Mouse (Mus musculus): ENCODE measurements around the gene Cracr2b. TPM values are rescaled to one million over a fixed set of nuclear protein-coding genes. Genes with fewer than 3 reads are reported as not detected.

Gene Cracr2b
- polyA plus RNA-seq, 1 experiment: 14.9 TPM

DNA sequence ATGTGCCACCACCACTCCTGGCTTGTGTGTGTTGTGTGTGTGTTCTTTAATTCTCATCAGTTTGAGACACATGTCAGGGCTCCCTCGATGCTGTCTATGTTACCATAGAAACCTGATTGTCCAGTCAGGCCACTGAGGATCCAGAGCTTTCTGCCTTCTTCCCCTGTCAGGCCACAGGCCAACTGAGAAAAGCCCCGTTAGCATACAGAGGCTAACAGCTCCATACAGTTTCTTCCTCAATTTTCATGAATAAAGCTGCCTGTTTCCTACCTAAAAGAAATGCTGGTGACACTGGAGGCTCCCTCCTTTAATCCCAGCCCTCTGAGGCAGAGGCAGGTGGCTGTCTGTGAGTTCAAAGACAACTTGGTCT is 24.4 kb upstream of the Cracr2b start:
- Histone ChIP-seq H3K4me1 (replicated peaks; ENCODE audit: control insufficient read depth, insufficient read depth, low read length) (peaks cover 32% of the 10 kb centered on the region), H3K4me3 (ENCODE audit: control insufficient read depth, insufficient read depth, low read length) (no peak overlapping the region), H3K36me3 (ENCODE audit: control insufficient read depth, insufficient read depth, low read length) (no peaks in the 10 kb centered on the region), H3K27me3 (ENCODE audit: control insufficient read depth, insufficient read depth, low read length) (no peaks in the 10 kb centered on the region), H3K27ac (ENCODE audit: control insufficient read depth, insufficient read depth, low read length) (no peak overlapping the region)
- no peak for TF ChIP-seq POLR2A (IDR thresholded peaks at IDR 0.05; ENCODE audit: control insufficient read depth, extremely low read depth, insufficient read depth, low read length, poor library complexity)
- no peak for TF ChIP-seq CTCF (IDR thresholded peaks at IDR 0.05; ENCODE audit: borderline replicate concordance, control insufficient read depth, extremely low read depth, insufficient read depth, low read length, poor library complexity)
- WGBS: 46% methylated on average over 2 of the region's 2 CpGs
- no peak for DNase-seq

DNA sequence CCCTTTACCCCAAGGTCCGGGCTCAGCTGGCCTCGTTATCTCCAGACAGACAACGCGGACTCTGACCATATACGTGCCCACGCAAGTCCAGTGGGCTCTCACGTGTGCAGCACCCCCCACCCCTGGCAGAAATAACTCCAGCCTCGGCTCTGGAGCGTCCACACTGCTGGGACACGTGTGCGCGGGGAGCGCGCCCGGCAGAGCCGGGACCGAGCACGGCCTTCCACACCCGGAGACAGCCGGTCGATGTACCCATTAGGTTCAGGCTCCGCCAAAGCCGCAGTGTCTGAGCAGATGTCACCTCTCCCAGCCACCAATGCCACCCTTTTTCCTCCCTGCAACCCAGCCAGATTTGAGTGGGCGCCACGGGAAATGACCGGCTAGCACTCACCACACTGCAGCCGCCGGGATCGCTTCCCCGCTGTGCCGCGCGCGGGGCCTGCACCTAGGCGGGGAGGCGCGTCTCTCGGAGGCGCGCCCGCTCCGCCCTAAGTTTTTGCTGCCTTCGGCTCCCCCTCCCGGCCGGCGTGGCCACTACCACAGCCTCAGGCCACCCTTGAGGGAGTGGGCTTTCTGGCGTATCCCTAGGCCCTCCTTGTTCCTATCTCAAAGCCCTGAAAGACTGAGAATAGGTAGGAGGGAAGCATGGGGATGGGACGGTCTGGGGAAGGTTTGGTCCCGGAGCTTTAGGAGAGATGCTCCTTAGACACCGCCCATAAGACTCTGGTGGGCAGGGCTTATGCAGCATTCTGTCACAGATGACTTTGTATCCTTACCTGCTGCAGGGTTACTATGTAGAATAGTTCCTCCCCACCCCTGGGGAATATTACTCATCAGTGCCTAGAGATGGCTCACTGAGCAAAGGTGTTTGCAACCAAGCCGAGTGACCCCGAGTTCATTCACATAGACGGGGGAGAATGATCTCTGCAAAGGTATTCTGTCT is 23.4 kb upstream of the Cracr2b start, which contains the start of gene Slc25a22:
Gene Slc25a22 (minus strand): TSS at position 715 of the 943 bp plus-strand sequence.
- TF ChIP-seq CTCF (IDR thresholded peaks at IDR 0.05; ENCODE audit: borderline replicate concordance, control insufficient read depth, extremely low read depth, insufficient read depth, low read length, poor library complexity) (peak; percentile 86), POLR2A (IDR thresholded peaks at IDR 0.05; ENCODE audit: control insufficient read depth, extremely low read depth, insufficient read depth, low read length, poor library complexity) (peak; percentile 56; the same call in 1 of the 2 replicates)
- H3K4me1 ChIP-seq (replicated peaks; ENCODE audit: control insufficient read depth, insufficient read depth, low read length): peaks cover 36% of the 10 kb centered on the region
- H3K4me3 ChIP-seq (ENCODE audit: control insufficient read depth, insufficient read depth, low read length): peak within 1 kb of the TSS; percentile 83
- H3K27me3 ChIP-seq (ENCODE audit: control insufficient read depth, insufficient read depth, low read length): no peaks in the 10 kb centered on the region
- WGBS: 8% methylated on average over 53 of the region's 53 CpGs
- peak; percentile 89 for DNase-seq
- no peaks in the 10 kb centered on the region for H3K36me3 ChIP-seq (ENCODE audit: control insufficient read depth, insufficient read depth, low read length)
- no peak within 1 kb of the TSS for H3K27ac ChIP-seq (ENCODE audit: control insufficient read depth, insufficient read depth, low read length)

DNA sequence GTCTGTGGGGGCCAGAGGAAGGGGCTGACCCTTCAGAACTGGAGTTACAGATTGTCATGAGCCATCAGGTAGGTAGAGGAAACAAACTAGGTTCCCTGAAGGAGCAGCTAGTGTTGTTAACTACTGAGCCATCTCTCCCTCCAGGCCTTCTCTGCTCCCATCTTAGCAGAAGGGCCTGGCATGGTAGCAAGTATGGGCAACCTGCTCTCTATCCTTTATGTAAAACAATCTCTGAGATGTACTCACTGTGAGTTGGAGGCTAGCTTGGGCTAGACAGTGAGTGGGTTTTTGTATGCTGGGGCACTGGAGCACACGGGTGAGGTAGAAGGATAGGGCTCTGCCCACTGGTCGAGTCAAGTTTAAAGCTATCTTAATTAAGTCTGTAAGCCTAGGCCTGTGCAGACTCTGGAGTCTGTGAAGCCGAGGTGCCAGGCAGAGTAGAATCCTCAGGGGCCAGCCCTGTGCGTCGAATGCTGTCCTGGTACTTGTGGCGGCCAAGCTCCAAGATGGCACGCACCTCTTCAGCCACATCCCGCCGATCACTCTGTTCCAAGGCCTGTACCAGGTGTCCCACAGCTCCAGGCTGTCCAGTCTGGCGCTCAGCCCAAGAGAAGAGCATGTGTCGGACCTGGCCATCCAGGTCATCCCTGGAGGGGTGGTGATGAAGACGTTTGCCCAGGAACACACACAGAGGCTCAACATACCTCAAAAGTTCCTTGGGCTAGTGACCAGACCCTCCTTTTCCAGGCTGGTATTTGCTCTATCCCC is 22.5 kb upstream of the Cracr2b start:
- Histone ChIP-seq H3K36me3 (ENCODE audit: control insufficient read depth, insufficient read depth, low read length) (no peaks in the 10 kb centered on the region), H3K4me3 (ENCODE audit: control insufficient read depth, insufficient read depth, low read length) (no peak overlapping the region), H3K27ac (ENCODE audit: control insufficient read depth, insufficient read depth, low read length) (no peak overlapping the region), H3K4me1 (replicated peaks; ENCODE audit: control insufficient read depth, insufficient read depth, low read length) (peaks cover 46% of the 10 kb centered on the region), H3K27me3 (ENCODE audit: control insufficient read depth, insufficient read depth, low read length) (no peaks in the 10 kb centered on the region)
- DNase-seq: no peak
- no peak for TF ChIP-seq POLR2A (IDR thresholded peaks at IDR 0.05; ENCODE audit: control insufficient read depth, extremely low read depth, insufficient read depth, low read length, poor library complexity)
- no peak for TF ChIP-seq CTCF (IDR thresholded peaks at IDR 0.05; ENCODE audit: borderline replicate concordance, control insufficient read depth, extremely low read depth, insufficient read depth, low read length, poor library complexity)
- WGBS: 98% methylated on average over 12 of the region's 12 CpGs

DNA sequence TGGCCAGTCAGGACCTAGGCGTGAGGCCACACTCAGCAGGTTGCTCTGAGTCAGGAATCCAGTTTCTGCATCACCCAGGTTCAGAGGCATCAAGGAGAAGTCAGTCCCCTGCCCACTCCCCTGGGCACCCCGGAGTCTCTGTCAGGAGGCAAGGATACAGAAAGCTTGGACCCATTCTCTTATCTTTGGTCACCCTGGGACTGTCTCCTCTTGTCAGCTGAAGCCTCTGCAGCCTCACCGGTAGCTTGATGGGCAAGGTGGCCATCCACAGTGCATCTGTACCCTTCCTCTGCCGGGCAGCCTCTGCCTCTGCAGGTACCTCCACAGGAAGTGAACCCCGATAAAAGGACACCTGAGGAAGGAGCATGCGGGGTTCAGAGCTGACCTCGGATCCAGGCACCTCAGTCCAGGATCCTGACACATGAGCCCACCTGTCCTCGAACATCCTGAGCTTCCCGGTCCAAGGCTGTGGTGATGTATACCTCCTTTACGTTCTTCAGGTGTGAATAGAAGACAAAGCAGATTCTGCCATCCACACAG is 21.7 kb upstream of the Cracr2b start:
- no peak for DNase-seq
- TF ChIP-seq POLR2A (IDR thresholded peaks at IDR 0.05; ENCODE audit: control insufficient read depth, extremely low read depth, insufficient read depth, low read length, poor library complexity) (no peak), CTCF (IDR thresholded peaks at IDR 0.05; ENCODE audit: borderline replicate concordance, control insufficient read depth, extremely low read depth, insufficient read depth, low read length, poor library complexity) (no peak)
- WGBS: 98% methylated on average over 10 of the region's 10 CpGs
- Histone ChIP-seq H3K27ac (ENCODE audit: control insufficient read depth, insufficient read depth, low read length) (no peak overlapping the region), H3K36me3 (ENCODE audit: control insufficient read depth, insufficient read depth, low read length) (no peaks in the 10 kb centered on the region), H3K4me1 (replicated peaks; ENCODE audit: control insufficient read depth, insufficient read depth, low read length) (peaks cover 44% of the 10 kb centered on the region), H3K27me3 (ENCODE audit: control insufficient read depth, insufficient read depth, low read length) (no peaks in the 10 kb centered on the region), H3K4me3 (ENCODE audit: control insufficient read depth, insufficient read depth, low read length) (no peak overlapping the region)

DNA sequence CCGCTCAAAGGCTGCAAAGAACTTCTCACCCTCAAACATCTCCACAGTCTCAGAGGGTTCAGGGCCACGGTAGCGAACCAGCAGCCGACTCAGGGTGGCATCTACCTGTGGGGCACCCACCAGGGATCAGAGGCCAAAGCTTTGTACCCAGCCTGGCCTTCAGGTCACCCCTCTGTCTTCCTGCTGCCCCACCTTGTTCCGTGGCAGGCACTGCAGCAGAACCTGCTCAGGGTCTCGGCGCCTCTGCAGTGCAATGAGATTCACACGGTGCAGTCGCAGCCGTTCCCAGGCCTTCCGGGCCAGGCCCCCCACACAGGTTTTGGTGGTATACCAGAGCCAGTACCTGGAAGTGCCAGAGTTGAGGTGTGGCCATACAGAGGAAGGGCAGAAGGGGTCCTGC is 21.1 kb upstream of the Cracr2b start:
- WGBS: 98% methylated on average over 11 of the region's 11 CpGs
- no peak for TF ChIP-seq CTCF (IDR thresholded peaks at IDR 0.05; ENCODE audit: borderline replicate concordance, control insufficient read depth, extremely low read depth, insufficient read depth, low read length, poor library complexity)
- TF ChIP-seq POLR2A (IDR thresholded peaks at IDR 0.05; ENCODE audit: control insufficient read depth, extremely low read depth, insufficient read depth, low read length, poor library complexity): no peak
- Histone ChIP-seq H3K4me1 (replicated peaks; ENCODE audit: control insufficient read depth, insufficient read depth, low read length) (peaks cover 38% of the 10 kb centered on the region), H3K27me3 (ENCODE audit: control insufficient read depth, insufficient read depth, low read length) (no peaks in the 10 kb centered on the region), H3K36me3 (ENCODE audit: control insufficient read depth, insufficient read depth, low read length) (no peaks in the 10 kb centered on the region), H3K27ac (ENCODE audit: control insufficient read depth, insufficient read depth, low read length) (no peak overlapping the region), H3K4me3 (ENCODE audit: control insufficient read depth, insufficient read depth, low read length) (no peak overlapping the region)
- no peak for DNase-seq

DNA sequence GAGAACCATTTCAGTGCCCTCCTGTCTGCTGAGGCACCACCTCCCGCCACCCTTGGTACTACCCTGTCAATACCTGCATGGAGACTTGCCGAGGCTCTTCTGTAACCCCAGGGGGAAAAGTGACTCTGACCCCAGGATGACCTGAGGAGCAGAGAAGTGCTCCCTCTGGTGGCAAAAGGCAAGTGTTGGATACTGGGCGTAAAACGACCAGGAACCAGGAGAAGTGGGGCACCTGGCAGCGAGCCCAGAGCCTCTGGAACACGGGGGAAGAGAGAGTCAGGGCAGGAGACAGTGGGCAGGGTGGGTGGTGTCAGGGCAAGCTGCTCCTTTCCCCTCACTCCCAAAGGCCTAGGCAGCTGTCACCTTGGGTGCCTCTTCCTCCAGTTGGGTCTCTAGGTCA is 20.3 kb upstream of the Cracr2b start:
- no peak for TF ChIP-seq CTCF (IDR thresholded peaks at IDR 0.05; ENCODE audit: borderline replicate concordance, control insufficient read depth, extremely low read depth, insufficient read depth, low read length, poor library complexity)
- Histone ChIP-seq H3K27me3 (ENCODE audit: control insufficient read depth, insufficient read depth, low read length) (no peaks in the 10 kb centered on the region), H3K27ac (ENCODE audit: control insufficient read depth, insufficient read depth, low read length) (no peak overlapping the region), H3K4me1 (replicated peaks; ENCODE audit: control insufficient read depth, insufficient read depth, low read length) (peaks cover 33% of the 10 kb centered on the region), H3K4me3 (ENCODE audit: control insufficient read depth, insufficient read depth, low read length) (no peak overlapping the region), H3K36me3 (ENCODE audit: control insufficient read depth, insufficient read depth, low read length) (no peaks in the 10 kb centered on the region)
- DNase-seq: no peak
- WGBS: 49% methylated on average over 6 of the region's 6 CpGs
